Comparison of ENCODE assay signal across 9 mouse cellular contexts in the genomic region with DNA sequence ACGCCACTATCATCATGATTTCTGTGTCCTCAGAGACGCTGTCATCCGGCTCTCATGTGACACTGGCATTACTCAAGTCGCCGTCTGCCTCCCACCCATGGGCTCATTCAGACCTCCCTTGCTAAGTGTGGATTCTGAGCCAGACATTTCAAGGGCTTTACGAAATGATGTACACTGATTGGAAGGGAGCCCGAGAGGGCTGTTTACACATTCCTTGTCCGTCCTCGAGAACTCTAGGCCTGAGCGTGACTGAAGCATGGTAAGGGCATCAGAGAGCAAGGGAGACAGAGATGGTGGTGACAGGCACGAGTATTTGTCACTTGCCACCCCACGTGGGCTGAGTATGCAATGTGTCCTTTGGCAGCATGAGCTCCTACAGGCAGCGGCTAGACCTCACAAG. TPM values are rescaled to one million over a fixed set of nuclear protein-coding genes. Genes with fewer than 3 reads are reported as not detected.
A peak's percentile ranks its signal among the peaks of the same experiment; 100 is the strongest.
DNase-seq lines count a peak whose midpoint lies in the region; ATAC-seq and TF ChIP-seq lines count a peak whose summit lies in the region.
"Had no signal": no experiment of that assay in that cellular context is flagged by ENCODE, and none has a peak within 500 bp of the region (broad histone marks: within the 10 kb centered on the region; RNA-seq: fewer than 3 reads in every experiment).

No protein-coding gene starts in this region.

- peak; percentile 39 for DNase-seq in forebrain, postnatal 0 days
- DNase-seq in neural tube, embryonic 10.5 days (ENCODE audit: extremely low spot score, low spot score): no peak
- DNase-seq in stomach, postnatal 0 days (ENCODE audit: low spot score): peak; percentile 29
- DNase-seq in natural killer cell, adult 2 months (ENCODE audit: low spot score in 2 of 2): no peak
- no peak for DNase-seq in cerebellum, adult 11 months

- H3K36me3 ChIP-seq in forebrain, postnatal 0 days (ENCODE audit: insufficient read depth): no peaks in the 10 kb centered on the region
- H3K36me3 ChIP-seq in forebrain, embryonic 16.5 days (ENCODE audit: control insufficient read depth, insufficient read depth): no peaks in the 10 kb centered on the region
- no peaks in the 10 kb centered on the region for H3K36me3 ChIP-seq in neural tube, embryonic 14.5 days (ENCODE audit: control insufficient read depth, insufficient read depth, low read length)
- H3K36me3 ChIP-seq in intestine, embryonic 15.5 days: no peaks in the 10 kb centered on the region
- no peaks in the 10 kb centered on the region for H3K36me3 ChIP-seq in stomach, postnatal 0 days (ENCODE audit: control insufficient read depth, insufficient read depth, low read length)

- no peaks in the 10 kb centered on the region for H3K9me3 ChIP-seq in forebrain, postnatal 0 days (ENCODE audit: low read length)
- no peaks in the 10 kb centered on the region for H3K9me3 ChIP-seq in forebrain, embryonic 16.5 days (ENCODE audit: control insufficient read depth, low read length)
- H3K9me3 ChIP-seq in neural tube, embryonic 14.5 days (ENCODE audit: control insufficient read depth, low read length): no peaks in the 10 kb centered on the region
- H3K9me3 ChIP-seq in intestine, embryonic 15.5 days: no peaks in the 10 kb centered on the region
- no peaks in the 10 kb centered on the region for H3K9me3 ChIP-seq in stomach, postnatal 0 days (ENCODE audit: control insufficient read depth, low read length)

- H3K9ac ChIP-seq in forebrain, postnatal 0 days: no peak overlapping the region
- no peak overlapping the region for H3K9ac ChIP-seq in forebrain, embryonic 16.5 days (replicated peaks; ENCODE audit: low read depth, low read length)
- no peak overlapping the region for H3K9ac ChIP-seq in neural tube, embryonic 14.5 days (replicated peaks; ENCODE audit: low read depth, low read length)
- no peak overlapping the region for H3K9ac ChIP-seq in intestine, embryonic 15.5 days
- no peak overlapping the region for H3K9ac ChIP-seq in stomach, postnatal 0 days (ENCODE audit: low read length)

- H3K4me1 ChIP-seq in forebrain, postnatal 0 days (ENCODE audit: insufficient read depth): peaks cover 6% of the 10 kb centered on the region; the same call in 1 of the 2 replicates
- H3K4me1 ChIP-seq in forebrain, embryonic 16.5 days (replicated peaks; ENCODE audit: control insufficient read depth, insufficient read depth, low read length): peaks cover 23% of the 10 kb centered on the region
- H3K4me1 ChIP-seq in neural tube, embryonic 14.5 days (ENCODE audit: control insufficient read depth, insufficient read depth, low read length): 0 out of 2 replicates have a peak, but pooled peaks cover 8% of the 10 kb centered on the region
- H3K4me1 ChIP-seq in intestine, embryonic 15.5 days (replicated peaks): peaks cover 20% of the 10 kb centered on the region
- no peaks in the 10 kb centered on the region for H3K4me1 ChIP-seq in stomach, postnatal 0 days (replicated peaks; ENCODE audit: control insufficient read depth, insufficient read depth)

- no peak overlapping the region for H3K4me3 ChIP-seq in forebrain, postnatal 0 days (ENCODE audit: low read depth, low read length)
- no peak overlapping the region for H3K4me3 ChIP-seq in forebrain, embryonic 16.5 days (replicated peaks; ENCODE audit: low read length)
- H3K4me3 ChIP-seq in neural tube, embryonic 14.5 days (ENCODE audit: low read depth, low read length): no peak overlapping the region
- no peak overlapping the region for H3K4me3 ChIP-seq in intestine, embryonic 15.5 days (replicated peaks)
- H3K4me3 ChIP-seq in stomach, postnatal 0 days (ENCODE audit: low read depth, low read length): no peak overlapping the region
- H3K4me3 ChIP-seq: left cerebral cortex, adult 2 months had no signal

- no peak overlapping the region for H3K4me2 ChIP-seq in forebrain, postnatal 0 days (ENCODE audit: low read depth)
- H3K4me2 ChIP-seq in forebrain, embryonic 16.5 days (ENCODE audit: low read length): no peak overlapping the region
- H3K4me2 ChIP-seq in neural tube, embryonic 14.5 days (ENCODE audit: low read depth, low read length): no peak overlapping the region
- no peak overlapping the region for H3K4me2 ChIP-seq in intestine, embryonic 15.5 days (replicated peaks)
- no peak overlapping the region for H3K4me2 ChIP-seq in stomach, postnatal 0 days (replicated peaks; ENCODE audit: low read depth)

- H3K27ac ChIP-seq in forebrain, postnatal 0 days (ENCODE audit: low read depth, low read length): no peak overlapping the region; the same call in 1 of the 2 replicates
- no peak overlapping the region for H3K27ac ChIP-seq in forebrain, embryonic 16.5 days (ENCODE audit: low read length)
- no peak overlapping the region for H3K27ac ChIP-seq in neural tube, embryonic 14.5 days (ENCODE audit: low read depth, low read length)
- H3K27ac ChIP-seq in intestine, embryonic 15.5 days: peak overlapping the region; percentile 45; the same call in 1 of the 2 replicates
- peak overlapping the region; percentile 81 for H3K27ac ChIP-seq in stomach, postnatal 0 days (replicated peaks)
- H3K27ac ChIP-seq: left cerebral cortex, adult 2 months had no signal

- H3K27me3 ChIP-seq in forebrain, postnatal 0 days (ENCODE audit: insufficient read depth, low read length): no peaks in the 10 kb centered on the region
- no peaks in the 10 kb centered on the region for H3K27me3 ChIP-seq in forebrain, embryonic 16.5 days (replicated peaks; ENCODE audit: control insufficient read depth, insufficient read depth, low read length)
- H3K27me3 ChIP-seq in neural tube, embryonic 14.5 days (ENCODE audit: control insufficient read depth, insufficient read depth, low read length): no peaks in the 10 kb centered on the region
- no peaks in the 10 kb centered on the region for H3K27me3 ChIP-seq in intestine, embryonic 15.5 days (replicated peaks)
- H3K27me3 ChIP-seq in stomach, postnatal 0 days (ENCODE audit: control insufficient read depth, insufficient read depth, low read length): no peaks in the 10 kb centered on the region

- no peak for TF ChIP-seq CTCF in forebrain, postnatal 0 days (IDR thresholded peaks at IDR 0.05; ENCODE audit: low read depth)
- no peak for TF ChIP-seq CTCF in stomach, postnatal 0 days (IDR thresholded peaks at IDR 0.05; ENCODE audit: low read depth)

- ATAC-seq in forebrain, postnatal 0 days: peak; percentile 66
- no peak for ATAC-seq in forebrain, embryonic 16.5 days
- peak; percentile 30; the same call in 1 of the 2 replicates for ATAC-seq in neural tube, embryonic 14.5 days (ENCODE audit: low read depth)
- peak; percentile 82 for ATAC-seq in intestine, embryonic 15.5 days
- ATAC-seq in stomach, postnatal 0 days (ENCODE audit: low FRiP score, low TSS enrichment): peak; percentile 75; the same call in 1 of the 2 replicates

- WGBS in forebrain, postnatal 0 days: 39% methylated on average over 13 of the region's 13 CpGs
- WGBS in forebrain, embryonic 16.5 days: 50% methylated on average over 13 of the region's 13 CpGs
- WGBS in neural tube, embryonic 14.5 days: 43% methylated on average over 13 of the region's 13 CpGs
- WGBS in intestine, embryonic 15.5 days: 33% methylated on average over 13 of the region's 13 CpGs
- 25% methylated on average over 13 of the region's 13 CpGs for WGBS in stomach, postnatal 0 days

- no peak for TF ChIP-seq EP300 in stomach, postnatal 0 days (optimal IDR thresholded peaks at IDR 0.05)

RNA-seq across cellular contexts. Expression of a gene that starts 49.0 kb away (rescaled TPM):
- total RNA-seq in forebrain, postnatal 0 days (2014; rRNA removed): 55.4 and 55.5 TPM in 2 replicates
- polyA plus RNA-seq in forebrain, postnatal 0 days (2015; fragmentation: Nextera tagmentation; extraction: Ambion mirVana): 58.2 and 63.1 TPM in 2 replicates
- polyA plus RNA-seq in forebrain, embryonic 16.5 days (2015; fragmentation: Nextera tagmentation; extraction: Ambion mirVana): 47.8 and 48.9 TPM in 2 replicates
- 55.8 and 57.7 TPM in 2 replicates for polyA plus RNA-seq in neural tube, embryonic 14.5 days (2014; fragmentation: Nextera tagmentation; extraction: Ambion mirVana)
- polyA plus RNA-seq in intestine, embryonic 15.5 days (2015; fragmentation: Nextera tagmentation; extraction: Ambion mirVana): 58.8 and 66.9 TPM in 2 replicates
- polyA plus RNA-seq in stomach, postnatal 0 days (2015; fragmentation: Nextera tagmentation; extraction: Ambion mirVana): 48.6 and 48.9 TPM in 2 replicates

Comparison
In these comparisons a context has a peak if more than half of its experiments do, and no peak if none do; other contexts are left out.
1. DNase-seq: peak in forebrain, postnatal 0 days (single experiment) and stomach, postnatal 0 days (single experiment); none in neural tube, embryonic 10.5 days (single experiment), natural killer cell, adult 2 months (0 of 2) and cerebellum, adult 11 months (single experiment).
2. H3K27ac ChIP-seq: peak in intestine, embryonic 15.5 days (single experiment) and stomach, postnatal 0 days (single experiment); none in forebrain, postnatal 0 days (single experiment), forebrain, embryonic 16.5 days (single experiment) and neural tube, embryonic 14.5 days (single experiment).